Mouse (Mus musculus): ENCODE measurements around the gene BC030867. TPM values are rescaled to one million over a fixed set of nuclear protein-coding genes. Genes with fewer than 3 reads are reported as not detected.
A peak's percentile ranks its signal among the peaks of the same experiment; 100 is the strongest.
"Not testable (repeated sequence)": the region's sequence is repeated elsewhere in the genome, so short reads cannot be mapped to it uniquely, and the experiment has no call there.

BC030867 gene
- polyA plus RNA-seq, 1 experiment from 2014 or later, result 26.9 TPM

- Histone ChIP-seq H3K4me3 (ENCODE audit: low read depth, low read length) (no peak within 1 kb of the TSS), H3K9ac (ENCODE audit: low read length) (no peak within 1 kb of the TSS), H3K4me2 (ENCODE audit: low read depth, severe bottlenecking) (no peak within 1 kb of the TSS), H3K27me3 (ENCODE audit: control insufficient read depth, insufficient read depth, low read length) (no peaks in the 10 kb centered on the region), H3K36me3 (ENCODE audit: control insufficient read depth, insufficient read depth, low read length) (peaks cover 8% of the 10 kb centered on the region; the same call in 1 of the 2 replicates), H3K9me3 (ENCODE audit: control insufficient read depth, low read length) (no peaks in the 10 kb centered on the region), H3K4me1 (ENCODE audit: control insufficient read depth, insufficient read depth, low read length) (no peaks in the 10 kb centered on the region), H3K27ac (replicated peaks; ENCODE audit: low read depth, low read length) (no peak within 1 kb of the TSS)
- ATAC-seq (ENCODE audit: insufficient number of reproducible peaks, low FRiP score, low TSS enrichment, low read depth), result no peak
- WGBS, result 87% methylated on average over 12 of the region's 12 CpGs
- no peak for DNase-seq (ENCODE audit: low spot score)
These were observed 20.0 kb downstream of the BC030867 start, which contains the start of gene Asb16 for GRCm38 (mm10) chr11:102268520-102269244. Asb16 (plus strand) TSS chr11:102268743.

- Histone ChIP-seq H3K4me2 (ENCODE audit: low read depth, severe bottlenecking) (peak overlapping the region; percentile 90), H3K9ac (ENCODE audit: low read length) (peak overlapping the region; percentile 67), H3K9me3 (ENCODE audit: control insufficient read depth, low read length) (no peaks in the 10 kb centered on the region), H3K36me3 (ENCODE audit: control insufficient read depth, insufficient read depth, low read length) (no peaks in the 10 kb centered on the region), H3K27ac (replicated peaks; ENCODE audit: low read depth, low read length) (peak overlapping the region; percentile 30; the same call in 1 of the 2 replicates), H3K4me3 (ENCODE audit: low read depth, low read length) (peak overlapping the region; percentile 33), H3K27me3 (ENCODE audit: control insufficient read depth, insufficient read depth, low read length) (no peaks in the 10 kb centered on the region), H3K4me1 (ENCODE audit: control insufficient read depth, insufficient read depth, low read length) (peaks cover 4% of the 10 kb centered on the region)
- DNase-seq (ENCODE audit: low spot score), result peak; percentile 75
- WGBS, result 1% methylated on average over 33 of the region's 33 CpGs
- ATAC-seq (ENCODE audit: insufficient number of reproducible peaks, low FRiP score, low TSS enrichment, low read depth), result peak; percentile 73
These were observed 27.8 kb downstream of the BC030867 start for GRCm38 (mm10) chr11:102276411-102276915.

- WGBS, result 56% methylated on average over 11 of the region's 12 CpGs
- Histone ChIP-seq H3K4me2 (ENCODE audit: low read depth, severe bottlenecking) (no peak overlapping the region), H3K27ac (replicated peaks; ENCODE audit: low read depth, low read length) (no peak overlapping the region), H3K9me3 (ENCODE audit: control insufficient read depth, low read length) (no peaks in the 10 kb centered on the region), H3K4me1 (ENCODE audit: control insufficient read depth, insufficient read depth, low read length) (peaks cover 4% of the 10 kb centered on the region), H3K27me3 (ENCODE audit: control insufficient read depth, insufficient read depth, low read length) (no peaks in the 10 kb centered on the region), H3K9ac (ENCODE audit: low read length) (no peak overlapping the region), H3K4me3 (ENCODE audit: low read depth, low read length) (no peak overlapping the region), H3K36me3 (ENCODE audit: control insufficient read depth, insufficient read depth, low read length) (no peaks in the 10 kb centered on the region)
- no peak for ATAC-seq (ENCODE audit: insufficient number of reproducible peaks, low FRiP score, low TSS enrichment, low read depth)
- DNase-seq (ENCODE audit: low spot score), result no peak
These were observed 29.1 kb downstream of the BC030867 start for GRCm38 (mm10) chr11:102277754-102278153.

GRCm38 (mm10) chr11:102279595-102279994, 30.9 kb downstream of the BC030867 start:
- WGBS, result 96% methylated on average over 3 of the region's 3 CpGs
- no peak for ATAC-seq (ENCODE audit: insufficient number of reproducible peaks, low FRiP score, low TSS enrichment, low read depth)
- H3K36me3 ChIP-seq (ENCODE audit: control insufficient read depth, insufficient read depth, low read length), result no peaks in the 10 kb centered on the region
- H3K4me3 ChIP-seq (ENCODE audit: low read depth, low read length), result no peak overlapping the region
- no peak for DNase-seq (ENCODE audit: low spot score)
- no peak overlapping the region for H3K9ac ChIP-seq (ENCODE audit: low read length)
- H3K9me3 ChIP-seq (ENCODE audit: control insufficient read depth, low read length), result no peaks in the 10 kb centered on the region
- H3K27ac ChIP-seq (replicated peaks; ENCODE audit: low read depth, low read length), result no peak overlapping the region
- H3K27me3 ChIP-seq (ENCODE audit: control insufficient read depth, insufficient read depth, low read length), result no peaks in the 10 kb centered on the region
- peaks cover 4% of the 10 kb centered on the region for H3K4me1 ChIP-seq (ENCODE audit: control insufficient read depth, insufficient read depth, low read length)
- H3K4me2 ChIP-seq (ENCODE audit: low read depth, severe bottlenecking), result no peak overlapping the region

GRCm38 (mm10) chr11:102280267-102280666, 31.6 kb downstream of the BC030867 start:
- not testable (repeated sequence) for H3K27ac ChIP-seq (replicated peaks; ENCODE audit: low read depth, low read length); DNase-seq (ENCODE audit: low spot score); H3K4me2 ChIP-seq (ENCODE audit: low read depth, severe bottlenecking); ATAC-seq (ENCODE audit: insufficient number of reproducible peaks, low FRiP score, low TSS enrichment, low read depth); H3K4me1 ChIP-seq (ENCODE audit: control insufficient read depth, insufficient read depth, low read length); H3K9ac ChIP-seq (ENCODE audit: low read length); H3K9me3 ChIP-seq (ENCODE audit: control insufficient read depth, low read length); H3K36me3 ChIP-seq (ENCODE audit: control insufficient read depth, insufficient read depth, low read length); H3K4me3 ChIP-seq (ENCODE audit: low read depth, low read length); H3K27me3 ChIP-seq (ENCODE audit: control insufficient read depth, insufficient read depth, low read length)
- WGBS, result 68% methylated on average over 6 of the region's 6 CpGs

GRCm38 (mm10) chr11:102283922-102284321, 35.2 kb downstream of the BC030867 start:
- peak overlapping the region; percentile 88 for H3K4me2 ChIP-seq (ENCODE audit: low read depth, severe bottlenecking)

GRCm38 (mm10) chr11:102284501-102285094, 35.9 kb downstream of the BC030867 start, which contains the start of gene Tmub2:
Tmub2 (plus strand) TSS chr11:102284931.
- ATAC-seq (ENCODE audit: insufficient number of reproducible peaks, low FRiP score, low TSS enrichment, low read depth), result peak; percentile 86
- H3K36me3 ChIP-seq (ENCODE audit: control insufficient read depth, insufficient read depth, low read length), result peaks cover 6% of the 10 kb centered on the region; the same call in 1 of the 2 replicates

More at GRCm38 (mm10) chr11:102283922-102284321, 35.2 kb downstream of the BC030867 start:
- DNase-seq (ENCODE audit: low spot score) (no peak), ATAC-seq (ENCODE audit: insufficient number of reproducible peaks, low FRiP score, low TSS enrichment, low read depth) (no peak)
- WGBS, result 83% methylated on average over 6 of the region's 6 CpGs
- peak overlapping the region; percentile 26; the same call in 1 of the 2 replicates for H3K27ac ChIP-seq (replicated peaks; ENCODE audit: low read depth, low read length)
- H3K4me3 ChIP-seq (ENCODE audit: low read depth, low read length), result no peak overlapping the region
- H3K4me1 ChIP-seq (ENCODE audit: control insufficient read depth, insufficient read depth, low read length), result peaks cover 6% of the 10 kb centered on the region; the same call in 1 of the 2 replicates
- H3K9ac ChIP-seq (ENCODE audit: low read length), result no peak overlapping the region; the same call in 1 of the 2 replicates
- peaks cover 4% of the 10 kb centered on the region; the same call in 1 of the 2 replicates for H3K36me3 ChIP-seq (ENCODE audit: control insufficient read depth, insufficient read depth, low read length)
- no peaks in the 10 kb centered on the region for H3K9me3 ChIP-seq (ENCODE audit: control insufficient read depth, low read length)
- H3K27me3 ChIP-seq (ENCODE audit: control insufficient read depth, insufficient read depth, low read length), result no peaks in the 10 kb centered on the region

GRCm38 (mm10) chr11:102285095-102285834, 36.6 kb downstream of the BC030867 start:
- ATAC-seq (ENCODE audit: insufficient number of reproducible peaks, low FRiP score, low TSS enrichment, low read depth), result peak; percentile 77
- Histone ChIP-seq H3K4me3 (ENCODE audit: low read depth, low read length) (peak overlapping the region; percentile 75), H3K9me3 (ENCODE audit: control insufficient read depth, low read length) (no peaks in the 10 kb centered on the region), H3K4me1 (ENCODE audit: control insufficient read depth, insufficient read depth, low read length) (peaks cover 6% of the 10 kb centered on the region; the same call in 1 of the 2 replicates), H3K27me3 (ENCODE audit: control insufficient read depth, insufficient read depth, low read length) (no peaks in the 10 kb centered on the region), H3K9ac (ENCODE audit: low read length) (peak overlapping the region; percentile 78), H3K4me2 (ENCODE audit: low read depth, severe bottlenecking) (peak overlapping the region; percentile 88), H3K27ac (replicated peaks; ENCODE audit: low read depth, low read length) (0 out of 2 replicates have a peak overlapping the region, but pooled peaks have one; percentile 56), H3K36me3 (ENCODE audit: control insufficient read depth, insufficient read depth, low read length) (peaks cover 8% of the 10 kb centered on the region; the same call in 1 of the 2 replicates)
- DNase-seq (ENCODE audit: low spot score), result no peak
- 5% methylated on average over 31 of the region's 31 CpGs for WGBS

More at GRCm38 (mm10) chr11:102284501-102285094, 35.9 kb downstream of the BC030867 start, which contains the start of gene Tmub2:
- peak within 1 kb of the TSS; percentile 78 for H3K9ac ChIP-seq (ENCODE audit: low read length)
- no peaks in the 10 kb centered on the region for H3K9me3 ChIP-seq (ENCODE audit: control insufficient read depth, low read length)
- peak; percentile 96 for DNase-seq (ENCODE audit: low spot score)
- 0% methylated on average over 32 of the region's 32 CpGs for WGBS
- H3K4me2 ChIP-seq (ENCODE audit: low read depth, severe bottlenecking), result peak within 1 kb of the TSS; percentile 88
- H3K27ac ChIP-seq (replicated peaks; ENCODE audit: low read depth, low read length), result peak within 1 kb of the TSS; percentile 56; the same call in 1 of the 2 replicates
- H3K4me1 ChIP-seq (ENCODE audit: control insufficient read depth, insufficient read depth, low read length), result peaks cover 6% of the 10 kb centered on the region; the same call in 1 of the 2 replicates
- no peaks in the 10 kb centered on the region for H3K27me3 ChIP-seq (ENCODE audit: control insufficient read depth, insufficient read depth, low read length)
- peak within 1 kb of the TSS; percentile 75 for H3K4me3 ChIP-seq (ENCODE audit: low read depth, low read length)

Data from limb, embryonic 11.5 days (tissue).